11 mouse cellular contexts compared by ENCODE assay signal in the genomic region with DNA sequence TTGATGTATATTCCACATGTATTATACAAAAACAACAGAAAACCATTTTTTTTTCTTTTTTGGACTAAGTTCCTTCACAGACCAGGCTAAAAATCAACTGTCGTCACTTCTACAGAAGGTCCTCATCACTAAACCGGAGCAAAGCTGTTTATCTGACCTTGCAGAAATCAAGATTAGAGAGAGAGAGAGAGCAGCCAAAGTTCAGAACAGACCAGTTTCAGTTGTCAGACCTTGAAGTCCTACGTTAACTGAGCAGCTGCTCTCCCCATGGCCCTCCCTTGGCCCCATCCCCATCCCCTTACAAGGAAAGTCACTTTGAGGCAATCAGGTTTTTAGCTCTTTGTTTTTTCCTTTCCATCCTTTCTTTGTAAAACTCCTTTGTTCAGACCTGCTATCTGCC. TPM values are rescaled to one million over a fixed set of nuclear protein-coding genes. Genes with fewer than 3 reads are reported as not detected.
DNase-seq lines count a peak whose midpoint lies in the region; ATAC-seq and TF ChIP-seq lines count a peak whose summit lies in the region.
"Had no signal": no experiment of that assay in that cellular context is flagged by ENCODE, and none has a peak within 500 bp of the region (broad histone marks: within the 10 kb centered on the region; RNA-seq: fewer than 3 reads in every experiment).

No protein-coding gene starts in this region.

- no peak for ATAC-seq in intestine, embryonic 14.5 days (replicated peaks; ENCODE audit: low FRiP score, low TSS enrichment, low read depth)
- ATAC-seq in intestine, postnatal 0 days: no peak
- peak; percentile 85 for ATAC-seq in lung, embryonic 15.5 days (ENCODE audit: borderline replicate concordance, extremely low read depth, low FRiP score, low TSS enrichment)
- ATAC-seq in erythroid progenitor cell, adult 5-6 weeks (replicated peaks; ENCODE audit: low FRiP score, poor library complexity, severe bottlenecking): peak; percentile 59
- ATAC-seq: hindbrain, embryonic 16.5 days had no signal

- no peak overlapping the region for H3K4me3 ChIP-seq in intestine, embryonic 14.5 days (ENCODE audit: low read depth, low read length)
- H3K4me3 ChIP-seq in intestine, postnatal 0 days (ENCODE audit: low read depth, low read length): no peak overlapping the region
- H3K4me3 ChIP-seq in lung, embryonic 15.5 days: no peak overlapping the region
- H3K4me3 ChIP-seq: layer of hippocampus, adult 2 months had no signal

- peak overlapping the region; percentile 76 for H3K27ac ChIP-seq in intestine, embryonic 14.5 days (ENCODE audit: low read depth)
- no peak overlapping the region for H3K27ac ChIP-seq in intestine, postnatal 0 days (ENCODE audit: low read depth, low read length)
- H3K27ac ChIP-seq in lung, embryonic 15.5 days: peak overlapping the region; percentile 78
- H3K27ac ChIP-seq: layer of hippocampus, adult 2 months had no signal

- no peak overlapping the region for H3K4me2 ChIP-seq in intestine, embryonic 14.5 days (ENCODE audit: low read length)
- no peak overlapping the region for H3K4me2 ChIP-seq in intestine, postnatal 0 days (replicated peaks; ENCODE audit: low read depth)
- H3K4me2 ChIP-seq in lung, embryonic 15.5 days: no peak overlapping the region

- WGBS in intestine, embryonic 14.5 days: 22% methylated on average over 3 of the region's 3 CpGs
- WGBS in intestine, postnatal 0 days: 31% methylated on average over 3 of the region's 3 CpGs
- WGBS in lung, embryonic 15.5 days: 36% methylated on average over 3 of the region's 3 CpGs

- TF ChIP-seq CTCF in intestine, postnatal 0 days (IDR thresholded peaks at IDR 0.05; ENCODE audit: low read depth): no peak

- H3K4me1 ChIP-seq in intestine, embryonic 14.5 days (replicated peaks; ENCODE audit: control insufficient read depth, insufficient read depth, low read length): peaks cover 18% of the 10 kb centered on the region
- H3K4me1 ChIP-seq in intestine, postnatal 0 days (replicated peaks; ENCODE audit: control insufficient read depth, insufficient read depth, low read length): no peaks in the 10 kb centered on the region
- H3K4me1 ChIP-seq in lung, embryonic 15.5 days: peaks cover 29% of the 10 kb centered on the region

- no peak for DNase-seq in intestine, embryonic 14.5 days (ENCODE audit: low spot score)
- DNase-seq in lung, postnatal 14 days: no peak
- peak; percentile 11 for DNase-seq in yolk sac, embryonic 10.5 days (ENCODE audit: low spot score)
- DNase-seq in left cerebral cortex, adult 9 months (ENCODE audit: low spot score in 2 of 2): no peak
- DNase-seq: cerebellum, adult 11-12 months; heart, adult 18-20 months had no signal

- H3K27me3 ChIP-seq in intestine, embryonic 14.5 days (replicated peaks; ENCODE audit: control insufficient read depth, insufficient read depth, low read length): no peaks in the 10 kb centered on the region
- H3K27me3 ChIP-seq in intestine, postnatal 0 days (replicated peaks; ENCODE audit: control insufficient read depth, insufficient read depth, low read length): no peaks in the 10 kb centered on the region
- H3K27me3 ChIP-seq in lung, embryonic 15.5 days: no peaks in the 10 kb centered on the region

- H3K9ac ChIP-seq in intestine, embryonic 14.5 days (ENCODE audit: low read length): no peak overlapping the region
- no peak overlapping the region for H3K9ac ChIP-seq in intestine, postnatal 0 days (ENCODE audit: low read depth, low read length)
- no peak overlapping the region for H3K9ac ChIP-seq in lung, embryonic 15.5 days

- H3K36me3 ChIP-seq in intestine, embryonic 14.5 days (ENCODE audit: control insufficient read depth, insufficient read depth, low read length): no peaks in the 10 kb centered on the region
- H3K36me3 ChIP-seq in intestine, postnatal 0 days (ENCODE audit: control insufficient read depth, insufficient read depth): no peaks in the 10 kb centered on the region
- H3K36me3 ChIP-seq in lung, embryonic 15.5 days: no peaks in the 10 kb centered on the region

- no peaks in the 10 kb centered on the region for H3K9me3 ChIP-seq in intestine, embryonic 14.5 days (ENCODE audit: control insufficient read depth, low read length)
- H3K9me3 ChIP-seq in intestine, postnatal 0 days (ENCODE audit: control insufficient read depth): no peaks in the 10 kb centered on the region
- H3K9me3 ChIP-seq in lung, embryonic 15.5 days: no peaks in the 10 kb centered on the region

RNA-seq across cellular contexts. Expression of a gene that starts 34.0 kb away (rescaled TPM):
- 88.3 and 94.2 TPM in 2 replicates for polyA plus RNA-seq in intestine, embryonic 14.5 days (2014; fragmentation: Nextera tagmentation; extraction: Ambion mirVana)
- polyA plus RNA-seq in intestine, postnatal 0 days (2015; fragmentation: Nextera tagmentation; extraction: Ambion mirVana): 65.4 and 78.2 TPM in 2 replicates
- polyA plus RNA-seq in lung, embryonic 15.5 days (2015; fragmentation: Nextera tagmentation; extraction: Ambion mirVana): 75.8 and 76.7 TPM in 2 replicates
- 114 and 119 TPM in 2 replicates for total RNA-seq in erythroid progenitor cell, adult 5-6 weeks (2015; ENCODE audit: low replicate concordance)
- 92.5 and 112 TPM in 2 replicates for total RNA-seq in erythroid progenitor cell, adult 5-6 weeks (2017; ENCODE audit: low replicate concordance)

RNA-seq across cellular contexts. Expression of a gene that starts 52.5 kb away (rescaled TPM):
- polyA plus RNA-seq in intestine, embryonic 14.5 days (2014; fragmentation: Nextera tagmentation; extraction: Ambion mirVana): 0.26 TPM in 1 of 2 replicates, not detected in the other
- polyA plus RNA-seq in intestine, postnatal 0 days (2015; fragmentation: Nextera tagmentation; extraction: Ambion mirVana): 0.12 and 0.27 TPM in 2 replicates
- polyA plus RNA-seq in lung, embryonic 15.5 days (2015; fragmentation: Nextera tagmentation; extraction: Ambion mirVana): 0.54 and 1.4 TPM in 2 replicates
- 5.4 and 10.1 TPM in 2 replicates for total RNA-seq in erythroid progenitor cell, adult 5-6 weeks (2015; ENCODE audit: low replicate concordance)
- 17.2 and 31.3 TPM in 2 replicates for total RNA-seq in erythroid progenitor cell, adult 5-6 weeks (2017; ENCODE audit: low replicate concordance)

Comparison
In these comparisons a context has a peak if more than half of its experiments do, and no peak if none do; other contexts are left out.
1. ATAC-seq: peak in lung, embryonic 15.5 days (single experiment) and erythroid progenitor cell, adult 5-6 weeks (single experiment); none in intestine, embryonic 14.5 days (single experiment) and intestine, postnatal 0 days (single experiment).